Mouse (Mus musculus) stomach, postnatal 0 days (tissue): ENCODE results near the gene Gad2.

Source experiments
- CTCF ChIP-seq: IDR thresholded peaks from 2 replicates; pipeline ENCODE4 v1.5.1; 2016; ENCODE audit warnings: antibody characterized with exemption, low read depth, mild to moderate bottlenecking, moderate library complexity
- EP300 ChIP-seq: optimal IDR thresholded peaks from 2 replicates; pipeline ENCODE3; 2016; ENCODE audit warnings: antibody characterized with exemption

DNA sequence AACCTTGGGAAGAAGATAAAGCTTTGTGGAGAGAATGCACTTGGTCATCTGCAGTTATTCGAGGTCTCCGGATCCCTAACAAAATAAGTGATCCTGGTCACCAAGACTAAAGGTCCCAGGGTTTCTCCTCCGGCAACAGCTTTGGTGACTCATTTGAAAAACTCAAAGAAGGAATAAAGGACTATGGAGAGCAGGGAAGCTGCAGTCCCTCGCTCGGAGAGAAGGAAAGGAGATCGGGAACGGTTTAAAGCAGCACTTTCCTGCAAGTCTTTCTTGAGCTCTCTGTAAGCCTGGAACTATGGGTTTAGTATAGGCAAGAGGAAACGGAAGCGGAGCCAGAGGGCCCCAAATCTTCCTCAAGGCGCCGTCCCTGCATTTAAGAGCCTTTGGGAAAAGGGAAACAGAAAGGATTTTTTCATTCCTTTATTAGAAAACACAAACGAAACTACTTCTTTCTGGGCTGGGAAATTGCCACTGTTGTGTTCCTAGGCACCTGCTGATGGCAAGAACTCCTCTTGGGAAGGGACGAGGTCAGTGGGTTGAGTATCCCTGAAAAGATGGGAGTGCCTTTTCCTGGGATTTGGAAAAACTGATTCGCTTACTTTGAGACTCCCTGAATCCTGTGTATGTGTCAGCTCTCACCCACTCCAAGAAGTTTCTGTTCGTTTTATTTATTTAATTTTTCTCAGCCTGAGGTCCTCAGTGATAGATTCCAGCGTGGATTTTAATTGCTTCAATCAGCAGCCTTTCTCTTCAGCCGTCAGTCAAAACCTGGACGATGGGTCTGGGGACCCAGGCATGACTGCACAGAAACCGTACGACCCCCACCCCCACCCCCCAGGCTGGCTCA lies 802 bp upstream of the Gad2 start:
- TF ChIP-seq CTCF (no peak), EP300 (no peak)
